Mouse (Mus musculus) fibroblast of lung, adult 2 months (primary cell): ENCODE data around the gene Gm5129.
A peak's percentile ranks its signal among the peaks of the same experiment; 100 is the strongest.

Source experiments
- DNase-seq: peaks from one replicate; pipeline ENCODE4 v3.0.0-alpha.2; 2011; ENCODE audit warnings: low read depth

Gm5129 gene

DNA sequence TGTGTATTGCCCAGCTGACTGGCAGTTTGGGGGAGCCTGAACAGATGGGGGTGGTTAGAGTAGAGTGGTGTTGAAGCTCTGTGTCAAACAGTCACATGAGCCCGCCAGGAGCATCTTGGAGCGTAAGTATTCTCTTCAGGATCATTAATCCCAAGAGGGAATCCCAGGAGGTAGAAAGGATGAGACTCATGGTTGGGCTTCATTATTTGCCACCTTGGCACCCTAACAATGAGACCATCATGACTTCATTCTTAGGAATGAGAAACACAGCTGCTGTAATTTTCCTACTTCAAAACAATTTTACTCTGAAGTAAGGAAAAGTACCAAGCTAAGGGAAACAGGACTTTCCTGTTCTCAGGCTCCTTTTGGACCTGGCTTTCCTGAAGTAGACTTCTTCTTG, 10.4 kb downstream of the Gm5129 start:
- DNase-seq, result no peak

GRCm38 (mm10) chr5:29721159-29721558, 14.6 kb downstream of the Gm5129 start:
- no peak for DNase-seq

DNA sequence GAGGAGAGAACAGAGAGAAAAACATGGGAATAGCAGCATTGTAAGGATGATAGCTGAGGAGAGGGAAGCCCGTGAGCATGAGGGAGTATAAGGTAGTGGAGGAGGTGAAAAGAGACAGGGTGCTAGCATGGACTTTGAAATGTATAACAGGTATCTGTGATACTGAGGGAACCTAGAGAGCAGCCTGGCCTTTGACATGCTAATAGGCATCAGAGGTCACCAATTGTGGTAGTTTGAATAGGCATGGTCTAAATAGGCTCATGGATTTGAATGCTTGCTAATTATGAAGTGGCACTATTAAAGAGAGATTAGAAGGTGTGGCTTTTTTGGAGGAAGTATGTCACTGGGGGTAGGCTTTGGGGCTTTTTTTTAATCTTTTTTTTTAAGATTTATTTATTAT, 22.8 kb downstream of the Gm5129 start:
- no peak for DNase-seq

DNA sequence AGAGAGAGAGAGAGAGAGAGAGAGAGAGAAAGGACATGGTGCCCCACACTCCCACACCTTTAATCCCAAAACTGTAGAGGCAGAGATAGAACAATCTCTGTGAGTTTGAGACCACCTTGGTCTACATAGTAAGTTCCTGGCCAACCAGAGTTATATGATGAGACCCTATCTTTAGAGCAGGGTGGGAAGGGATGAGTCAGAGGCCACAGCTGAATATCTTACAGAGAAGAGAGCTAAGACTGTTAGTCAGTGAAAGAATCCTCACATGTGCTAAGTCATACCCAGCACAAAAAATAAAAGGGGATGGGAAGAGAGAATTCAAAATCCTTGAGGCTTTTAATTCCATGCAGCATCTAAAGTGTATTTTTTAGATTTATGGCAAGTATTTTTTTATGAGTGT, 24.1 kb downstream of the Gm5129 start:
- DNase-seq, result no peak

- peak; percentile 88 for DNase-seq
Observed at GRCm38 (mm10) chr5:29708258-29708657, 27.5 kb downstream of the Gm5129 start.

DNA sequence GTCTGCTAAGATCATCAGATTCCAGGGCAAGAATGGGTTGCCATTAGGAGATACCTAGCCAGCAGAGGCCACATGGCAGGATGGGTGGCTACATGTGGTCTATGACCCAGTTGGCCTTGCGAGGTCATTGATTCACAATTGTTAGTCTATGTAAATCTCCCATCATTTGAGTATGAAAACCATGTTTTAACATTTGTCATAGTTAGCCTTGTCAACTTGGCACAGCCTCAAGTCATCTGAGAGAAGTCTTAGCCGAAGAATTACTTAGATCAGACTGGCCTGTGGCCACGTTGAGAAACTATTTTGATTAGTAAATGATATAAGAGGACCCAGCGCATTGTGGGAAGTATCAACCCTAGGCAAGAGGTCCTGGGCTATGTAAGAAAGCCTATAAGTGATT, 28.5 kb downstream of the Gm5129 start:
- DNase-seq, result no peak

DNA sequence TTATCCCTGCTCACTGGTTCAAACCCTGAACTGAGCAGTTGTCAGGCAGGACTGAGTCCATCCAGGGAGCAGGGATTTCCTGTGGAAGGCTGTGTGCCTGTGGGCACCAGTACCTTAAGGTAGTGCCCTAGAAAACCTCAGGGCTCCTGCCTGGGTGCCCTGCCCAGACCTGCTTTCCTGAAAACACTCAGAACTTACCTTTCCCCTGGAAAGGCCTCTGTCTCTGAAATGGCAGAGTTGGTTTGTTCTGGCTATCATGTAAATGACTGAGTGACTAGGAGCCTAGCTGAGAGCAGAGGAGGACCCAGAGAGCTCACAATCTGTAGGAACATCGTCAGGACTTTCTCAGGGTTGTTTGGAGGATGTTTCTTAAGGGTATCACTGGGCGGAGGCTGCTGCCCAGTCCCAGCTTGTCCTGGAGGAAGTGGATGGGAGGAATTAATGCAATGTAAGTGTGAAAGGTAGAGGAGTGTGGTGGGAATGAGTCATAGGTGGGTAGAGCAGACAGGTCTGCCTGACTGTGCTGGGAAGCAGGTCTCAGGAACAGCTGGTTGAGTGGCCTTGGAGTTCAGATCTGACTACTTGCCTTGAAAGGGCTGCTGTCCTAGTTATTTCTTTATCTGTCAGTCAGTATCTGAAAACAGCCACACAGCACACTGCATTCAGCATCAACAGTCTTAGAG, 36.1 kb downstream of the Gm5129 start:
- DNase-seq, result no peak

- no peak for DNase-seq
Observed at GRCm38 (mm10) chr5:29698493-29698892, 37.2 kb downstream of the Gm5129 start.

GRCm38 (mm10) chr5:29688352-29688751, 47.4 kb downstream of the Gm5129 start:
- DNase-seq, result no peak

DNA sequence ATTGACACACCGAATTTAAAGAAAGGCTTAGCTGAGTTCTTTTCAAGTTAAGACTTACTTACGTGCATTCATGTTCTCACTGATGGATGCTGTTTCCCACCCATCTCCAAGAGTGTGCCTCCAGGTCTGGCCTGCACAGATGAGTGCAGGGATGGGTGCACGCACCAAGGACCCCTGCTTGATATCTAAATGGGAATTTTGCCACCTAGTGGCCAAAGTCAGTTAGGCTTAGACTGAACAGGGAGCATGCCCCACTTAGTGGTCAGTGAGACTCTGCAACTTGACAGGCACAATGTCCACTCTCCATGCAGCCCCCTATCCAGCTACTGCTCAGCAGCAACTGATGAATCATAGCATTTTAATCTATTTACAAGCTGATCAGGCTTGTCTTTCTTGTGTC, 48.1 kb downstream of the Gm5129 start:
- DNase-seq, result no peak
